Mouse (Mus musculus) megakaryocyte-erythroid progenitor cell, adult 5-6 weeks (primary cell): ENCODE measurements at regions not wholly inside any gene's neighbourhood (a gene's known extent, or its start where the extent isn't known, plus 50 kb on each side); places are given as distances from the start of the nearest gene placed in this dataset.

Experiments
- ATAC-seq: replicated peaks from 2 replicates; pipeline ENCODE4 v1.8.0; 2016; ENCODE audit warnings: mild to moderate bottlenecking, inconsistent platforms; ENCODE audit not compliant: severe bottlenecking, poor library complexity, low FRiP score, low TSS enrichment

DNA sequence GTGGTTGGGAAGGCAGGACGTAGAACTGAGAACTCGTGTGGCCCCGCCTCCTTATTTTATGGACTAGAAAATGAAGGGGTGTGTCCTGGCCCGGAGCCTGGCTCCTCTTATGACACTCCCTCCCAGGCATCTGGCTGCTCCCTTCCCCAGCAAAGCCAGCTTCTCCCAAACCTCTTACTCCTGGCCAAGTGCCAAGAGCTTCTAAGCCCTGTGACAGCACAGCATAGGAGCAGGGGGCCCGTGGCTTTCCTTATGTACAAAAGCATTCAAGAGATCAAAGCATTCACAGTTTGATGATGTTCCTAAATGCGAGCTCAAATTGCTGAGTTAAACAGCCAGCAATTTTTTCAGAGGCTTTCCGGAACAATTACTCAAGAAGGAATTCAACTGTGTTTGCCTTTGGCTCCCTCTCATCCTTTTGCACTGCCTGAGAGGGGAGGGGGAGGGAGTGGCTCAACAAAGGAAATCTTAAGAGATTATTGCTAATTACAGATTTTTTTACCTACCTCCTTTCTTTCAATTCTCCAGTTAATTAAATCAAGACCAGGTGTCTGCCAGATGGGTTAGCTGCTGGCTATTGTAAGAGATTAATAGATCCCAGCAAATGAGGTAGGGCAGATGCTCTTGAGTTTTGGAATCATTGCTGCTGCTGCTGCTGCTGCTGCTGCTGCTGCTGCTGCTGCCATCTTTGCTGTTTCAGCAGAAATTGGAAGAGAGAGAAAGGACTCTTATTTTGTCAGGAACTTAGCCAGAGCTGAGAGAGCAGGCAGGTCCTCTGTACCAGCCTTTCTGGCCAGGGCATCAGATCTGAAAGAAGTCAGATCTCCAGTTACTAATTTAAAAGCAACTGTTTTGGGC lies 71.0 kb upstream of the Dlg1 start:
- peak; percentile 94 for ATAC-seq

DNA sequence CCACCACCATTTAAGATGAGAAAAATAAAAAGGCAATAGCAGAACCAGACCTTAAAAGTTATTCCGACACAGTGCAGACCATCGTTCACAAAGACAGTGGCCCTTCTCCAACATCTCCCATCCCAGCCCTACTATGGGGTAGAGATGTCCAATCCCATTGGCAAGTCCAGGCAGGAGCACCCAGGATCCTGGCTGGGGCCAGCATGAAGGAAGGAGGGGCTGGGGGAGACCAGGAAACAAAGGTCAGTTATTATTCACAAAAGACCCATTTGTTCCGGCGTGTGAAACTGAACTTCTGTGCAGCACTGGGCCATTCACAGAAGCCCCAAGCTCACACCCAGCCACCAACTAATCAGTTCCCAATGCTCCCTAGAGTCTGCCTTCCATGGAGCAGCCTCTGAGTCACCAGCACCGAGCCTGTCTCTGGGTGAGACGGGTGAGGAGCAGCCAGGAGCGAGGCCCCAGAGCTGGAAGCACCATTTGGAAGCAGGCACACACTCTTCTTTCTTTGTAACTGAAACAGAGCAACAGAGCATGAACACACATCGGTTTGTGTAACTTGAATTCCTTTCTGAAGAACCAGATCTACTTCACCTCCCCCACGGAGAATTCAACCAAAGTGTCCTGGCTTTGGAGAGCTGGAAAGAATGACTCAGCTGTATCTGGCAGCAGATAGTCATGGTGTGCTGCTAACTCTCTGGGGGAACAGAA lies 70.1 kb upstream of the Dlg1 start:
- no peak for ATAC-seq

DNA sequence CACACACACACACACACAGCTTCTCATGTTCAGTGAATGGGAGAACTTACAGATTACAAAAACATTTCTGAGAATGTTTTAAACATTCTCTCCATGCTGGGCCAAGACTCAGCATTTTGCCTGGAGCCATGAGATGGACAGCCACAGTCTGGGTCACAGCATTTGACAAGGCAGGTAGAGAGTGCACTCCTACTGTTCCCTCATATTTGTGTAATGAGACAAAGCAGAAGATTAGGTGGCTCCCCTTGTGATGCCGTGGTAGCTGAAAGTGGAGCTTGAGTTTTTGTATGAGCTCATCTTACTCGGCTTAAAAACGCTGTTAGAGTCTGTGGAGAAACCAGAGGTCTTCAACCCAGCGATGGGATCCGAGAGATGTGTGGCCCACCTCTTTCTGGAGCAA lies 65.3 kb upstream of the Dlg1 start:
- ATAC-seq = peak; percentile 35; the same call in 1 of the 2 replicates

DNA sequence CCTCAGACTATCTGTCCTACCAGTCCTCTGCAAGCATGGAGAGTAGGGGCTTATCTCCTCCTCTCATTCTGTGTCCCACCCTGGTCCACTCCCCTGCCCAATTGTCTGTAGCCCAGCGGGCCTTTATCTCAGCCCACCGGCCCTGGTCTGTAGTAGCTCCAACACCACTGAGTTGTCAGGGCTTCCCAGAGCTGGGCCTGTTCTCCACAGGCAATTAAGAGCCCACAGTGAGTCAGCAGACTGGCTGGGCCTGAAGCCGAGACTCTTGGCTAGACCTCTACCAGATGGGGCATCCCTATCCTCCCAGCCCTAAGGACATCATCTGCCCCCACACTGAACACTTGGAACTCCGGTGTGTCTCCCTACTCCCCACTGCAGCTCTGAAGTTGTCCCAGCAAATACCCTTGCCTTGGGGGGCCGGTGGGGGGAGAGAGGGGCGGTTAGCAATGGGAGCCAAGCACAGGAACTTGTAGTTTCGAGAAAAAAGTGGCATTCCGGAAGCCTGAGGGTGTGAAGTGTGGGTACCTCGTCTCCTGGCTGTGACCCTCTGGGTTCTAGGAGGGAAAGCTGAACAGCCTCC lies 64.7 kb upstream of the Dlg1 start:
- peak; percentile 99 for ATAC-seq

GRCm38 (mm10) chr16:31598989-31599421 lies 64.2 kb upstream of the Dlg1 start:
- no peak for ATAC-seq

DNA sequence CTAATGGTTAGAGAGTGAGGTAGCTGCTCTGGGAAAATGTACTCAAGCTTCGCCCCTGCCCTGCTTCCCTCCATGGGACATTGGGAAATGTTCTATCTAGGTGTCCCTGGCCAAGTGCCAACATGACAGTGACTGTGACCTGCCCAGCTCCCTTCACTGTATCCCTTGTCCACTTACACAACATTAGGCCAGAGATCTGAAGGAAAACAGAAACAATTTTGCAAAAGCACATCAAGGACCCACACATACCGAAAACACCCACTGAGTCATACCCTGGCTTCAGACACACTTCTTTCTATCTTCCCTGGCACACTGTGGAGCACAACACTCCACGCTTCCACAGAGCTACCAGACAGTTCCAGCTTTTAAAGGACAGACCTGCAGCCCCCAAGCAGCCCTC lies 62.0 kb upstream of the Dlg1 start:
- no peak for ATAC-seq

DNA sequence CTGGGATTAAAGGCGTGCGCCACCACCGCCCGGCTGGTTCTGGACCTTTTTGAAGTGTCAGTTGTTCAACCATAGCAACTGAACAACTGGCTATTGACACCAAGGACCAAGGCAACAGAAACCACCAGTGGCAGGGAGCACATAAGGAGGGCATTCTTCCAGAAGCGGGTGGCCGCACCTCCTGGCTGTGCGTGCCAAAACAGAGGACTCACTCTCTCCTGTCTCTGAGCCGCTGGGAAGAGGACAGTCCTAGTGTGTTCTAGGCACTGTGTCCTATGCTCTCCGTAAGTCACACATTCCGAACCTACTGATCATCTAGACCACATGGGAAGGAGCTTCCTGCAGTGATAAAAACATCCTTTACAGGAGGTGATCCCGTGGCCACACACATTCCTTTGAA lies 60.1 kb upstream of the Dlg1 start:
- no peak for ATAC-seq

GRCm38 (mm10) chr16:31606389-31607177 lies 56.7 kb upstream of the Dlg1 start:
- no peak for ATAC-seq

- ATAC-seq = no peak
Measured at GRCm38 (mm10) chr16:31608964-31609363, 54.3 kb upstream of the Dlg1 start.

DNA sequence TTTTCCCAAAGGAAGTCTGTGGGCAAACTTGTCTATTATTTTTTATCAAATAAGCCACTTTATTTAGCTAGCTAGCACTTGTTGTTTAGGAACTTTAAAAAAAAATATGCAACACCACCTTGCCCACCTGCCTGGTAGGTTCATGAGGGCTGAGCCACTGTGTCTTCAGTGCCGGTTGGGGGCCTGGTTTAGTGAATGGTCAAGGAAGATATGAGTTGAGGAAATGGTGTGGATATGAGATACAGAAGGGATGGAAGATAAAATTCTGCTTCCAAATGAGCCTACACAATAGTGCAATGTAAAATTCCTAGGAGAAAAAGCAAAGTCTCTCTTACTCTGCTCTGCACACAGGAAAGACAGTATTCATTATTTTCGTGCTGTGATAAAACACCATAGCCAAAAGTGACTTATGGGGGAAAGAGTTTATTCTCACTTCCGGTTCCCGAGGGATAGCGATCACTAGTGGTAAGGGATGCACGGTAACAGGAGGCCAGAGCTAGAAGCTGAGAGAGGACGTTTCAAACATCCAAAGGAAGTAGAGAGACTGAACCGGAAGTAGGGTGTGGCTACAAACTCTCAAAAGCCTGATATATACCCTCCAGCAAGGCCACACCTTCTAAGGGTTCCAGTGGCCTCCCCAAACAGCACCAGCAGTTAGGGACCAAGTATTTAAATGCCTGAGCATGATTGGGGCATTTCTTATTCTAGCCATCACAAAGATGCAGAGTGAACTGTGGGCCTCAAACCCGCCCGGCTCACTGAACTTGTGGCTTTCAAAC lies 53.7 kb upstream of the Dlg1 start:
- ATAC-seq = no peak
